In genomic region chr10:80171760-80172526, GRCm38 (mm10) we compare ENCODE assay signal across 9 mouse cellular contexts. TPM values are rescaled to one million over a fixed set of nuclear protein-coding genes. Genes with fewer than 3 reads are reported as not detected.
A peak's percentile ranks its signal among the peaks of the same experiment; 100 is the strongest.
DNase-seq lines count a peak whose midpoint lies in the region; ATAC-seq lines count a peak whose summit lies in the region.
"Had no signal": no experiment of that assay in that cellular context is flagged by ENCODE, and none has a peak within 500 bp of the region (broad histone marks: within the 10 kb centered on the region; RNA-seq: fewer than 3 reads in every experiment).

No protein-coding gene starts in this region.

- peaks cover 26% of the 10 kb centered on the region for H3K9me3 ChIP-seq in erythroblast, embryonic 14.5 days (ENCODE audit: control insufficient read depth, low read length)
- H3K9me3 ChIP-seq in hindbrain, embryonic 10.5 days: no peaks in the 10 kb centered on the region
- 0 out of 2 replicates have a peak, but pooled peaks cover 3% of the 10 kb centered on the region for H3K9me3 ChIP-seq in liver, embryonic 13.5 days (replicated peaks)

- peak overlapping the region; percentile 76 for H3K9ac ChIP-seq in liver, embryonic 13.5 days

- H3K36me3 ChIP-seq in erythroblast, embryonic 14.5 days (ENCODE audit: control insufficient read depth): peaks cover 43% of the 10 kb centered on the region
- peaks cover 45% of the 10 kb centered on the region for H3K36me3 ChIP-seq in hindbrain, embryonic 10.5 days
- H3K36me3 ChIP-seq in liver, embryonic 13.5 days: peaks cover 29% of the 10 kb centered on the region

- DNase-seq in thymus, postnatal 14 days: peak; percentile 24
- DNase-seq in thymus, adult 18-20 months: no peak
- no peak for DNase-seq in hindbrain, embryonic 10.5 days (ENCODE audit: low spot score)
- no peak for DNase-seq in liver, embryonic 13.5 days
- DNase-seq in ovary, postnatal 36 days (ENCODE audit: low spot score): no peak
- DNase-seq in frontal cortex, postnatal 36 days (ENCODE audit: low spot score in 2 of 2): no peak

- H3K4me1 ChIP-seq in erythroblast, embryonic 14.5 days (ENCODE audit: control insufficient read depth): peaks cover 67% of the 10 kb centered on the region
- H3K4me1 ChIP-seq in hindbrain, embryonic 10.5 days (replicated peaks): peaks cover 78% of the 10 kb centered on the region
- peaks cover 59% of the 10 kb centered on the region for H3K4me1 ChIP-seq in liver, embryonic 13.5 days (replicated peaks)

- H3K27me3 ChIP-seq in erythroblast, embryonic 14.5 days (ENCODE audit: control insufficient read depth): no peaks in the 10 kb centered on the region; the same call in 1 of the 2 replicates
- H3K27me3 ChIP-seq in hindbrain, embryonic 10.5 days (ENCODE audit: insufficient read depth, poor library complexity, severe bottlenecking): no peaks in the 10 kb centered on the region; the same call in 1 of the 2 replicates
- 0 out of 2 replicates have a peak, but pooled peaks cover 2% of the 10 kb centered on the region for H3K27me3 ChIP-seq in liver, embryonic 13.5 days

- no peak for ATAC-seq in erythroblast, adult 5-6 weeks (replicated peaks; ENCODE audit: low FRiP score, poor library complexity, severe bottlenecking)
- ATAC-seq in liver, embryonic 13.5 days (ENCODE audit: low read depth): no peak

- H3K27ac ChIP-seq in hindbrain, embryonic 10.5 days: peak overlapping the region; percentile 89
- H3K27ac ChIP-seq in liver, embryonic 13.5 days: peak overlapping the region; percentile 89

- peak overlapping the region; percentile 78 for H3K4me2 ChIP-seq in liver, embryonic 13.5 days

- H3K4me3 ChIP-seq in erythroblast, embryonic 14.5 days (replicated peaks): peak overlapping the region; percentile 83
- H3K4me3 ChIP-seq in hindbrain, embryonic 10.5 days: peak overlapping the region; percentile 65
- H3K4me3 ChIP-seq in liver, embryonic 13.5 days (replicated peaks): peak overlapping the region; percentile 80

- WGBS in hindbrain, embryonic 10.5 days: 84% methylated on average over 45 of the region's 45 CpGs
- WGBS in liver, embryonic 13.5 days (ENCODE audit: insufficient replicate concordance): 89% methylated on average over 45 of the region's 45 CpGs

RNA-seq across cellular contexts. Expression of gene 1600002K03Rik, which starts 0.8 kb away (rescaled TPM):
- 0.60 and 0.99 TPM in 2 replicates for polyA plus RNA-seq in erythroblast, embryonic 14.5 days (2012)
- 7.5 TPM in 1 of 2 replicates, not detected in the other for total RNA-seq in erythroblast, adult 5-6 weeks (2015; ENCODE audit: low replicate concordance)
- total RNA-seq in erythroblast, adult 5-6 weeks (2017; ENCODE audit: low replicate concordance): 5.9 TPM in 1 of 2 replicates, not detected in the other
- polyA plus RNA-seq in hindbrain, embryonic 10.5 days (2016; fragmentation: Nextera tagmentation; extraction: Ambion mirVana): 12.9 and 14.4 TPM in 2 replicates
- polyA plus RNA-seq in liver, embryonic 13.5 days (2015; fragmentation: Nextera tagmentation; extraction: Ambion mirVana): 14.8 and 15.1 TPM in 2 replicates

RNA-seq across cellular contexts. Expression of gene Cirbp, which starts 6.2 kb away (rescaled TPM):
- 3.9 and 4.3 TPM in 2 replicates for polyA plus RNA-seq in erythroblast, embryonic 14.5 days (2012)
- total RNA-seq in erythroblast, adult 5-6 weeks (2015; ENCODE audit: low replicate concordance): 3.6 and 3.7 TPM in 2 replicates
- total RNA-seq in erythroblast, adult 5-6 weeks (2017; ENCODE audit: low replicate concordance): 14.6 and 16.3 TPM in 2 replicates
- 95.3 and 153 TPM in 2 replicates for polyA plus RNA-seq in hindbrain, embryonic 10.5 days (2016; fragmentation: Nextera tagmentation; extraction: Ambion mirVana)
- 19.5 and 21.9 TPM in 2 replicates for polyA plus RNA-seq in liver, embryonic 13.5 days (2015; fragmentation: Nextera tagmentation; extraction: Ambion mirVana)

RNA-seq across cellular contexts. Expression of gene Efna2, which starts 7.3 kb away (rescaled TPM):
- 0.10 and 0.16 TPM in 2 replicates for polyA plus RNA-seq in erythroblast, embryonic 14.5 days (2012)
- not detected in 2 replicates for total RNA-seq in erythroblast, adult 5-6 weeks (2015; ENCODE audit: low replicate concordance)
- not detected in 2 replicates for total RNA-seq in erythroblast, adult 5-6 weeks (2017; ENCODE audit: low replicate concordance)
- polyA plus RNA-seq in hindbrain, embryonic 10.5 days (2016; fragmentation: Nextera tagmentation; extraction: Ambion mirVana): 41.3 and 43.7 TPM in 2 replicates
- polyA plus RNA-seq in liver, embryonic 13.5 days (2015; fragmentation: Nextera tagmentation; extraction: Ambion mirVana): 0.98 and 1.1 TPM in 2 replicates
- total RNA-seq: hematopoietic stem cell, adult 5-6 weeks had no signal

RNA-seq across cellular contexts. Expression of gene Midn, which starts 23.9 kb away (rescaled TPM):
- 7.0 and 9.3 TPM in 2 replicates for polyA plus RNA-seq in erythroblast, embryonic 14.5 days (2012)
- 5.0 and 7.7 TPM in 2 replicates for total RNA-seq in erythroblast, adult 5-6 weeks (2015; ENCODE audit: low replicate concordance)
- 3.9 and 7.4 TPM in 2 replicates for total RNA-seq in erythroblast, adult 5-6 weeks (2017; ENCODE audit: low replicate concordance)
- polyA plus RNA-seq in hindbrain, embryonic 10.5 days (2016; fragmentation: Nextera tagmentation; extraction: Ambion mirVana): 22.3 and 24.6 TPM in 2 replicates
- polyA plus RNA-seq in liver, embryonic 13.5 days (2015; fragmentation: Nextera tagmentation; extraction: Ambion mirVana): 3.0 and 3.3 TPM in 2 replicates

RNA-seq across cellular contexts. Expression of gene Cbarp, which starts 31.3 kb away (rescaled TPM):
- polyA plus RNA-seq in erythroblast, embryonic 14.5 days (2012): 0.15 and 0.52 TPM in 2 replicates
- not detected in 2 replicates for total RNA-seq in erythroblast, adult 5-6 weeks (2015; ENCODE audit: low replicate concordance)
- total RNA-seq in erythroblast, adult 5-6 weeks (2017; ENCODE audit: low replicate concordance): not detected in 2 replicates
- 7.1 and 15.0 TPM in 2 replicates for polyA plus RNA-seq in hindbrain, embryonic 10.5 days (2016; fragmentation: Nextera tagmentation; extraction: Ambion mirVana)
- polyA plus RNA-seq in liver, embryonic 13.5 days (2015; fragmentation: Nextera tagmentation; extraction: Ambion mirVana): 0.54 and 0.69 TPM in 2 replicates

Comparison
In these comparisons a context has a peak if more than half of its experiments do, and no peak if none do; other contexts are left out.
1. RNA of gene Efna2, which starts 7.3 kb away (polyA plus RNA-seq): 41.3 to 43.7 TPM in hindbrain, embryonic 10.5 days; 0.98 to 1.1 TPM in liver, embryonic 13.5 days and 0.10 to 0.16 TPM in erythroblast, embryonic 14.5 days; every median in the first group is over 10 times any median in the second.
2. Peak in every context shown above with its lines, with median percentiles within 50 percentile points of each other: H3K4me3 ChIP-seq.